Mouse (Mus musculus) regulatory T cell (primary cell): ENCODE measurements at regions not wholly inside any gene's neighbourhood (a gene's known extent, or its start where the extent isn't known, plus 50 kb on each side); places are given as distances from the start of the nearest gene placed in this dataset.

Experiments
- in situ Hi-C: fragments of 300-600 bp; cut with MboI, MseI; formaldehyde crosslinking; loops from one replicate; pipeline ENCODE4 v1.15.1; 2025; ENCODE audit warnings: high pct_unique_total_duplicates

GRCm38 (mm10) chr1:35715931-35716330, 352.3 kb upstream of the Hs6st1 start:
- in situ Hi-C loops = no loop called here

GRCm38 (mm10) chr1:35717166-35717565, 351.0 kb upstream of the Hs6st1 start:
- in situ Hi-C loops = no loop called here

GRCm38 (mm10) chr1:35717659-35718058, 350.5 kb upstream of the Hs6st1 start:
- in situ Hi-C loops = no loop called here

GRCm38 (mm10) chr1:35720063-35720462, 348.1 kb upstream of the Hs6st1 start:
- in situ Hi-C loops = no loop called here

- in situ Hi-C loops = no loop called here
Measured at GRCm38 (mm10) chr1:35724366-35724900, 343.8 kb upstream of the Hs6st1 start.

- in situ Hi-C loops = no loop called here
Measured at GRCm38 (mm10) chr1:35726596-35726995, 341.6 kb upstream of the Hs6st1 start.

- in situ Hi-C loops = no loop called here
Measured at GRCm38 (mm10) chr1:35727310-35727990, 340.8 kb upstream of the Hs6st1 start.

- in situ Hi-C loops = no loop called here
Measured at GRCm38 (mm10) chr1:35729785-35730295, 338.4 kb upstream of the Hs6st1 start.

- in situ Hi-C loops = no loop called here
Measured at GRCm38 (mm10) chr1:35730309-35730708, 337.9 kb upstream of the Hs6st1 start.

- in situ Hi-C loops = no loop called here
Measured at GRCm38 (mm10) chr1:35736247-35736646, 332.0 kb upstream of the Hs6st1 start.

GRCm38 (mm10) chr1:35749603-35750002, 318.6 kb upstream of the Hs6st1 start:
- in situ Hi-C loops = no loop called here

GRCm38 (mm10) chr1:35750092-35750521, 318.1 kb upstream of the Hs6st1 start:
- in situ Hi-C loops = no loop called here

GRCm38 (mm10) chr1:35752636-35753035, 315.6 kb upstream of the Hs6st1 start:
- in situ Hi-C loops = no loop called here

GRCm38 (mm10) chr1:35754170-35754569, 314.0 kb upstream of the Hs6st1 start:
- in situ Hi-C loops = no loop called here

GRCm38 (mm10) chr1:35759010-35759409, 309.2 kb upstream of the Hs6st1 start:
- in situ Hi-C loops = no loop called here

- in situ Hi-C loops = no loop called here
Measured at GRCm38 (mm10) chr1:35759600-35759999, 308.6 kb upstream of the Hs6st1 start.

GRCm38 (mm10) chr1:35763051-35763450, 305.1 kb upstream of the Hs6st1 start:
- in situ Hi-C loops = no loop called here

- in situ Hi-C loops = no loop called here
Measured at GRCm38 (mm10) chr1:35763456-35763855, 304.7 kb upstream of the Hs6st1 start.

- in situ Hi-C loops = no loop called here
Measured at GRCm38 (mm10) chr1:35764068-35764467, 304.1 kb upstream of the Hs6st1 start.

- in situ Hi-C loops = loop anchor here (5.0 kb wide), 1 partner anchor 52 kb away; no protein-coding TSS in a partner anchor
Measured at GRCm38 (mm10) chr1:35765692-35766091, 302.5 kb upstream of the Hs6st1 start.

GRCm38 (mm10) chr1:35766271-35766670, 301.9 kb upstream of the Hs6st1 start:
- in situ Hi-C loops = loop anchor here (5.0 kb wide), 1 partner anchor 51 kb away; no protein-coding TSS in a partner anchor

- in situ Hi-C loops = no loop called here
Measured at GRCm38 (mm10) chr1:35772567-35772966, 295.6 kb upstream of the Hs6st1 start.

- in situ Hi-C loops = no loop called here
Measured at GRCm38 (mm10) chr1:35774566-35774965, 293.6 kb upstream of the Hs6st1 start.
